Mouse (Mus musculus): ENCODE data around the gene Slc16a8.

DNA sequence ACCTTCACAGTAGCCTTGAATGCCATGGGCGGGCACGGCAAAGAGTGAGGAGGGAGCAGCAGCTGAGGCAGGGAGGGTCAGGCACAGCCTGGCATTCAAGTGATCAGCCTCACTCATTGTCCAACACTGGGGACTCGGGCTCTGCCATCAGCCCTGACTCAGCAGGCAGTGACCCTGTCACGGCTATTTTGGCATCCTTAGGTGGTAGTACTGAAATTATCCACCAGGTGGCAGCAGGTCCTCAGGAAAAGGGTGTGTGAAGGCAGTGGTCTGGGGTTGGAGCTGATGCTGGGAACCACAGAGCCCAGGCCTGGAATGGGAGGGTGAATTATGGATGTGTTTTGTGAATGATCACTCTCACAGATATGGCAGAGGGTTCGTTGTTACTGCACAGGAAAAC is 29.9 kb downstream of the Slc16a8 start:
- TF ChIP-seq CTCF (IDR thresholded peaks at IDR 0.05; ENCODE audit: extremely low read depth, insufficient read depth, low read length) (peak; percentile 89), POLR2A (IDR thresholded peaks at IDR 0.05; ENCODE audit: extremely low read depth, insufficient read depth, low read length) (no peak; the same call in 1 of the 2 replicates)

Measured in cortical plate, adult 2 months (tissue).